Mouse (Mus musculus) thymus, postnatal 10 days (tissue): ENCODE results near the gene C6.

Experiments
- DNase-seq, 2 experiments: peaks; one replicate each; pipeline ENCODE4 v3.0.0; 2021; ENCODE audit warnings: low spot score in 2 of 2

Gene C6

DNA sequence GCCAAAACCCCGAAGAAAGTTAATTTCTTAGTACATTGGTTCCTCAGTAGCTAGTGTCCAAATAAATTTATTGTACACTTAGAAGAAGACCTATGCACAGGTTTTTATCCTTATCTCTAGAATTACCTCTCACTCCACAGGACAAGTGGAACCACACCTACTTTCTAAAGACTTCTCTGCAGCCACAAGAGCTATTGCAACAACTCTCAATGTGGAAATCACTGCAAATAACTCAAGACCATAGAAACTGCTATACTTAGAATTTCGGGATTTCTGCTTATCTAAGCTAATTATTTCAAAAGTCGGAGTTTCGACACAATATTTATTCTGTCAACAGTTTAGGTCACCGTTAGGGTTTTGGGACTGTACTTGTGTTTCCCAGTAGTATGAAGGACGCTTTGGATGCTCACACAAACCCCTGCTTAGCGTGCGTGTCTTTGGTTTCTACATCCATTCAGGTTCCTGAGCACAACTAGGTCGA lies at the start of gene C6:
Gene C6 (plus strand): TSS at position 346 of the 481 bp plus-strand sequence.
- no peak for DNase-seq

DNA sequence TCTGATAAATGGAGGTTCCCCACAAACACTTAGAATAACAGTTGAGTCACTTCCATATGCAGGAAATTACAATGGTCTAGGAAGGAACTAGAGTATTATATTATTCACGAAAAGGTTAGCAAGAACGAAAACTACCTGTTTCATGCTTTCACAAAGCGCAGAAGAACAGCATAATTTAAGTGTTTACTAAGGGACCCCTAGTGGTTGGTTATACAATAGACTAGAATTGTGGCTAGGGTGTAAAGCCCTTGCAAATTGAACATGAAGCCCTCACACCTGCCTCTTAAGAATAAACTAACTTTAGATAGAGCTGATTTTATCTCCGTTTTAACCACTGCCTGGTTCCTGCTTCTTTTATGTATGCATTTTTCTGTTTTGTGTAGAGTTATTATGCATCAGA lies 29.4 kb upstream of the C6 start:
- DNase-seq, result no peak

DNA sequence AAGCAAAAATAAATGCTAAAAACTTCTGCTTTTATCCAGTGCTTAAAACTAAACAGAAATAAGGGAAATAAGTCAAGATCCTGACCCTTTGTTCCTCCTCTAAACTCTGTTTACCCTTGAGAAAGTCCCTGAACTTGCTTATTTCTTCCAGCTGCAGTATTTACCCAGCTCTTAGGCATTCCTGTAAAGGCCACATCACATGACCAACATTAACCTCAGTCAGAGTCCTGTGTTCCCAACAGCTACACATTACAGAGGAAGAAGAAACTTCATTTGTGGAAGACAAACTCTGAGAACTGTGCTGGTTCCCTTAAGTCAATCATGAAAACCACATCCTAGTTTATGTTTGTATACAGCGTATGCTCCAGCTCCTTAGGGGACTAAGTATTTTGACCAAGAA lies 7.2 kb downstream of the C6 start:
- no peak for DNase-seq

DNA sequence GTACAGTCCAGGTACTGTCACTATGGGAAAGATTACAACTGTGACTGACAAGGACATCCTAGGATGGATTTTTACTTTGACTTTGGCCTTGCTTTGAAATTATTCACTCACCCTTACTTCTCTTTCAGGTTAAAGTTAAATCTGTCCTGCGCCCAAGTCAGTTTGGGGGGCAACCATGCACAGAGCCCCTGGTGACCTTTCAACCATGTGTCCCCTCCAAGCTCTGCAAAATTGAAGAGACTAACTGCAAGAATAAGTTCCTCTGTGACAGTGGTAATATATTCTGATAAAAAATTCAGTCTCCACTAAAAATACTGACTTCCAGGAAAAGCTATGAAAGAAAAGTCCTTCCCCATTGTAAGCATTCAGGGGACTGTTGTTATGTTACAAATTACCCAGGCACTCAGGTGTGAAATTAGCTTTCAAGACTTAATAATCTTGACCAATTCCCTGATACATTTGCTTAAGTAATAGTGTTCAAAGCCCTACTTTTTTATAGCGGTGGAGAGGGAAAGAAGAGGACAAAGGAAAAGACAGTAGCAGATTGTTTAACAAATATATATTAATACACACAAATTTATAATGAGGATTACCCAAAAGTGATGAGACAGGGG lies 8.1 kb downstream of the C6 start:
- no peak for DNase-seq

DNA sequence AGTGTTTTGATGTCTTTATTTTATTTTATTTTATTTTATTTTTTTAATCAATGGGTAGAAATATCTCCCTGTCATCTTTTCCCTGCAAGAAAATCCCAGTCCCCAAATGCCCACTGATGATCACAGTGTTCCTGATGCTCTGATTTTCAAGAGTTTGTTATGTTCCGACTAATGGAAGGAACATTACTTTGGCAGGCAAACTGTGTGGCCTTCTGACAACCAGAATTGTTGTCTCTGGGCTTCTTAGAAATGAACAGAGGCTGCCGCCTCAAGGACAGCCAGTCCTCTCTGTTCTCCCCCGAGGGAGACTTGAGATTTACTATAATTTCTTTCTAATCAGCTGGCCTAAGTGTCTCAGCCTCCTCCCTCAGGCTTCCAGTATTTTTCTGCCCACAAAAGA lies 20.7 kb downstream of the C6 start:
- no peak for DNase-seq

DNA sequence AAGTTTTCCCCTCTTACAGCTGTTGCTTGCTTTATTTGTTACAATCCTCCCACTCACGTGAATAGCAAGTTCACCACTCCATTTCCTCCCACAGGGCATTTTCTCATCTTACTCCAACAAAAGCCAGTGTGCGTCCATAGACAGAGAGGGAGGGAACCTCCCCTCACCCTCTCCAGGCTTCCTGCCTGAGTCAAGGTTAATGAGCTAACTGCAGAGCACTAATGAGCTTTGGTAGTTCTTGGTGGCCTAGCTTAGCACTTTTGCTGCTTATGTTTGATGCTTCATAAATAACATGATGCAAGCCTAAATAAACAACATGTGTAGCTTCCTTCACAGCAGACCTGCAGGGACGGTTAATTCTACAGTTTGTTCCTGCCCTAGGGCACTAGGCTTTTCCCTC lies 63.4 kb downstream of the C6 start:
- DNase-seq, result no peak

DNA sequence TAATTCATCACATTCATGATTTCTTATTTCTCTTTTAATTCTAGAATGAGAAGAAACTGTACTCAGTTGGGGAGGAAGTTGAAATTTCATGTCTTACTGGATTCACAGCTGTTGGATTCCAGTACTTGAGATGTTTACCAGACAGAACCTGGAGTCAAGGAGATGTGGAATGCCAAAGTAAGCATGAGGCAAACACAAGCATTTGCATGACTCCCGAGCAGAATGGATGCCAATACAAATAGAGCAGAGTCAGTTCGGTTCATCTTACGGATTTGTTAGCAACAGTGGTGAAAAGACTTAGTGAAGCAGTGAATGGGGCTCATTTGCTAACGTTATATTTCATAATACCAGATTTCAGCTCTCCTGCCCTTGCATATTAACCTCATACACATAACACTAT lies 69.9 kb downstream of the C6 start:
- DNase-seq, result no peak

DNA sequence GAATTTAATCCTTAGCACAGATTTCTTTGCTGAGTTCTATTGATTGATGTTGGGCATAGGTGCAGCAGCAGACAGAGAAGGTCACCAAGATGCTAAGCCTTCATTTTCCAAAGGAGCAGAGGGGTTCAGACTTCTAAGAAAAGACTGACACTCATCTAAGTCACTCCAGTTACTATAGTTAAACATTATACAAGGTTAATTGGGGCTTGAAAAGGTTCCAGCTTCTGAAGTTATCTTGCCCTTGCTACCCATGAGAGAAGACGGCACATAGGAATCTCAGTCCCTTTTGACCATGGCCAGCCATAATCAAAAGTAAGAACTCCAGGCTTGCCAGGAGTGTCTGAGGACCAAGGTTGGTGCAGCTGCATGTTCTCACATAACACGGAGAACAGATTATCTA lies 77.3 kb downstream of the C6 start:
- DNase-seq, result no peak

DNA sequence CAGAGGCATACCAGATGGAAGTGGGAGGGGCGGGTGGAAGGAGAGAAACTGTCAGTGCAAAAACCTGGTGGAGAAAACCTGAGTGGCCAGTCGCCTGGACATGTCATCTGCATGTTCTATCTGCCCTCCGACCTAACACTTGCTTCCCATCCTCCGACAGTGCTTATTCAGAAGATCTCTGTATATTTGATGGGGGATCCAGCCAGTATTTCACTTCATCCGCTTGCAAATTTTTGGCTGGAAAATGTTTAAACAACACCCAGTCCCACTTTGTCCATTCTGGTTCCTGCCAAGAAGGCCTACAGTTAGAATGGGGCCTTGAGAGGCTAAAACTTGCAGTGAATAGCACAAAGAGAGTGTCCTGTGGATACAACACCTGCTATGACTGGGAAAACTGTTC lies 81.2 kb downstream of the C6 start:
- DNase-seq, result no peak

DNA sequence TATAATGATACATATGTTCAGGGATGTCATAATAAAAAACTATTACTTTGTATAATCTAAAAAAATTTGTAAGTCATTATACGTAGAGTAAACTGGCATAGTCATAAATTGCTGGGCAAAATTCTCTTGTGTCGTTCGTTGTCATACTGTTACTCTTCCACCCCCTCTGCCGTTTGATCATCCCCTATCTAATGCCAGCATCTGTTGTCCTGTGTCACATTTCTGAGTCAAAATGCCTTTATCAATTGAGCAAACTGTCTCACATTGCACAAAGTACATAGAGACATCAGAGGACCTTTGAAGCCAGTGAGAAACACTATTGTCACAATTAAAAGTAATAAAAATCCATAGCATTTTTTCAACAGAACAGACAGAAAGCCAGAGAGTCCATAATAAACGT lies 88.0 kb downstream of the C6 start:
- no peak for DNase-seq

DNA sequence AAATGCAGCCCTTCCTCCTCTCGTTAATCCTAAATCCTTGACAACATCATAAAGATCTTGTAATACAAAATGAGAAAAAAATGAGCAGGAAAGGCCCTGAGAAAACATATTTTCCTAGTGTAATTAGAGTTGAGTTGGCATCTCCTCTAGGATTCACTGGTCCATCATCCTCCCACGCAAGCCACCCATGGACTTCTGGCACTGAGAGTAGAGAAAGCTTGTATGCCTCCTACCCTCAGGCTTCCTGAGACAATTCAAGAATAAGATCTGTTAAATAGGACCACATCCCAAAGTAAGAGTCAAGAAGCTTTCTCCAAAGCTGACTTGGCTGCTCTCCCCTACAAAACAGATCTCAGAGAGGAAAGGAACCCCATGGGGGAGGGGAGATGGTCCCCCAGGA lies 88.7 kb downstream of the C6 start:
- DNase-seq, result no peak

DNA sequence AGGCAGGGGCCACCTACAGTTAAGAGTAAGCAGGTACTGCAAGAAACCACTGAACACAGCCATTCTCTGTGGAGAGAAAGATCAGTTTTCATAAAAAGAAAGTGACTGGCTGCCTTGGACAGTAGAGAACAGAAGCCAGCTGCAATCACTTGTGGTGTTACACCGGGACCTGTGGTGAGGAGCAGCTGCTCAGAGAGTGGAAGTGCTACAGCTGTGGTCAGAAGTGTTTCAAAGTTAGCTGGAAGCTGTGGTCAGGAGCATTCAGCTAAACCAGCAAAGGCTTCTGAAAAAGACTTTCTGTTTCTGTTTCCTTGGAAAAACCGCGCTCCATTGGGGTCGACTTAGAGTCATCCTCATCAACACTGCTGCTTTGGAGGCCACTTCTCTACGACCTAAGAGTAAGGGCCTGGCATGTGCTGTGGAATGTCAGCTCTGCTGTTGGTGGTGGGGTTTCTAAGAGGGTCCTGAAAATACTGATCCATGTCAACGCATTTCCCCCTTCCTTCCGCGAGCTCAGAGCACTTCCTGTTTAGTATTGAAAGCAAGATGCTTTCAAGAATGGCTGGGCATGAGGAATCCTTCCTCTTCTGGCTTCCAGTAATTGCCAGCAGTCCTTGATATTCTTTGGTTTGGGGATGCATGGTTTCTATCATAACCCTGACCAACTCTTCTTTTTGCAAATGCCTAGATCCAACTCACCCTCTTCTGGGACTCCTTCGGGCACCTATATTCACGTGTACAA lies 89.9 kb downstream of the C6 start:
- DNase-seq, result peak; percentile 3 to 8

DNA sequence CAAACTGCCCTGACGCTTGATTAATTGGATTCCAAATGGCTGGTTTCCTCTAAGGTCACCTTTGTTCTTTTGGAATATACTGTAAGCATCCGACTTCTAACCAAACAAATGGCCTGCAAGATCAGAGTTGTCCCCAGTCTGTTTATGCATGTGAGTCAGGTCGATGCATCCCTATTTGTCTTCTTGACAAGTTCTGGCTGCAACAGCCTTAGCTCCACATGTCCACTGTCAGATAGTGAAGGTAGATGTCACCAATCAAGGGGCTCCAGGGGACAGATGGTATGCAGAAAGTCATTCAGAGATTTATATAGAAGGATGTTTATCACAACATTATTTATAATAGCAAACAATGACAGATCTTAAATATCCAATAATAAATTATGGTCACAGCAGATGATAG lies 91.5 kb downstream of the C6 start:
- DNase-seq, result no peak

DNA sequence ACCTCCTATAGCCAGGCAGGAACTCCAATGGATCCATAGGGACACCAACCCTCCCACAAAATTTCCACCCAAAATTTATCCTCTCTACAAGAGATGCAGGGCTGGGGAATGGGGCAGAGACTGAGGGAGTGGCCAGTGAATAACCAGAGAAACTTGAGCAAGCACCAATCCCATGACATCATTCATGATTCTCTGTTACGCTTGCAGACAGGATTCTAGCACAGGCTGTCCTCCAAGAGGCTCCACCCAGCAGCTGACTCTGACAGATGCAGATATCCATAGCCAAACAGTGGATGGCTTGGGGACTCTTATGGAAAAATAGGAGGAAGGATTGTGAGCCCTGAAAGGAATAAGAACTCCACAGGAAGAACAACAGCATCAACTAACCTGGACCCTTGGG lies 94.2 kb downstream of the C6 start:
- no peak for DNase-seq

DNA sequence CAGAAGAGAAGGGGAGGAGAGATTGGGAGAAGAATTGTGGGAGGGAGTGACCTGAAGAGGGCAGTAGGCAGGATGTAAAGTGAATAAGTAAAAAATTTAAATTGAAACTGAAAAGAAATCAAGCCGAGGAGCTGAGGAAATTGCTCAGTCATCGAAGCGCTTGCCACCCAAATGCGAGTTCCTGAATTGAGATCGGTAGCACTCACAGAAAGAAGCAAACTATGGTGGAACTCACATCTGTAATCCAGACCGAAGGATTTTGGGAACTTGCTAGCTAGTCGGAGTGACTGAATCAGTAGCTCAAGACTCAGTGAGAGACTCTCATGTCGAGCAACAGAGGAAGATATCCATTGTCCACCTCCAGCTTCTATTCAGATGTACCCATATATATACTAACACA lies 94.8 kb downstream of the C6 start:
- DNase-seq, result no peak

DNA sequence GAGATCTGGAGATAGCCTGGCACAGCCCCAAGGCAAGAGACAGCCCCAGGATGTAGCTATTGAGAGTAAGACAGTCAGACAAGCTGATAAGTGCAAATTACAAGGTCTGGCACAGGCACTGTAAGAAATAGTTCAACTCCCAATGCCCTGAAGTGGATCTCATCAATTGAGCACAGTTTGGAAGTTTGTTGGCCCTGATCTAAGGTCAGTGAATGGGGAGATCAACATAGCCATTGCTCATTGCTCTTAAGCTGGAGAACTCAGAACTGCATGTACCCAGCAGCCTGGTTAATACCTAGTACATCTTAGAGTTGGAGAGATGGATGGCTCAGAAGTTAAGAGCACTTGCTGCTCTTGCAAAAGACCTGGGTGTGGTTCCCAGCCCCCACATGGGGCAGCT lies 100.8 kb downstream of the C6 start:
- DNase-seq, result no peak

DNA sequence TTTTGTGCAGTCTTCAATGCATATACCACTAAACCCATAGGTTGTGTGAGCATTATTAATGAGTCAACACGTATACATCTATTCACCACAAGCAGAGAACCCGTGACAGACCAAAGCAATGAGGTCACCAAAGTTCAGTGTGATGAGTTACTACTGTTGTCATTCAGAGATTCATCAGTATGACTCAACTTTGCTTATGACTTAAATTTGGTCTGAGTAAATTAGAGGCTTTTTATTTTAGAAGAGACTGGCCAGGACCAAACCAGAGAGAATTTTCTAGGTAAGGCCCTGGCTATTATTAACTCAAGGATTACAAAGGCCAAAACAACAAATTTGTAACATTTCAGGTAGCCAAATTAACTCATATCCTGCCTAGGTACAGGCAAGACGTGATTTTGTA lies 109.4 kb downstream of the C6 start:
- DNase-seq, result no peak

DNA sequence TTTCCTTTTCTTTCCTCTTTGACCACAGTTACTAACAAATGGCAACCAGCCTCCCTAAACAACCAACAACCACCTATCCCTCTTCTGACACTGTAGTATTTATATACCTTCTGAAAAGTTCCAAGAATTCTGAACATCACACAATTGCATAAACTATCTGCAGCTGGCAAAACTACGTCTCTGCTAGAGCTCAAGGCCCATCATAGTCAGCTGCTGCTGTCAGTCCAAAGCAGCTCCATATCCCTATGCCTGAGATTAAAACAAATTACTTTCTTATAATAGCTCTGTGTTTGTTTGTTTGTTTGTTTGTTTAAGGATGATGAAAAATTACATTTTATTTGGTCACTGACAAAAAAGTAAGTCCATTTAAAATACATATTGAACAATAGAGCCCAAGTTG lies 123.0 kb downstream of the C6 start:
- no peak for DNase-seq
